Mouse (Mus musculus) MEL (cell line): ENCODE results near the gene Lrrc25.

Experiments
- CTCF ChIP-seq, 3 experiments: IDR thresholded peaks in 2 of 3; conservative IDR thresholded peaks in 1 of 3; 2 replicates each; pipeline ENCODE4 v1.5.1; 2011 to 2012; ENCODE audit warnings: low read length in 3 of 3, low read depth in 2 of 3, mild to moderate bottlenecking in 2 of 3, improper control_type of control experiment in 1 of 3, inconsistent platforms in 1 of 3, mixed read lengths in 1 of 3, moderate library complexity in 1 of 3; ENCODE audit not compliant: control insufficient read depth in 1 of 3, insufficient read depth in 1 of 3, poor library complexity in 1 of 3, severe bottlenecking in 1 of 3
- EP300 ChIP-seq, 2 experiments: IDR thresholded peaks; 2 replicates each; pipeline ENCODE4 v1.6.1; 2011; ENCODE audit warnings: improper control_type of control experiment in 2 of 2, low read length in 2 of 2, low read depth in 1 of 2, mild to moderate bottlenecking in 1 of 2
- MAX ChIP-seq: IDR thresholded peaks from 2 replicates; pipeline ENCODE4 v1.6.1; 2011; ENCODE audit warnings: low read length, improper control_type of control experiment
- MEF2A ChIP-seq: IDR thresholded peaks from 2 replicates; pipeline ENCODE4 v1.6.1; 2014; ENCODE audit warnings: low read depth, mild to moderate bottlenecking, inconsistent platforms, low read length, improper control_type of control experiment; ENCODE audit not compliant: poor library complexity, insufficient replicate concordance, severe bottlenecking; ENCODE audit errors: extremely low read depth
- POLR2AphosphoS2 ChIP-seq: IDR thresholded peaks from 2 replicates; pipeline ENCODE4 v1.6.1; 2011; ENCODE audit warnings: low read length, improper control_type of control experiment
- ZNF384 ChIP-seq: IDR thresholded peaks from 2 replicates; pipeline ENCODE4 v1.6.1; 2012; ENCODE audit warnings: low read depth, mild to moderate bottlenecking, inconsistent platforms, low read length, improper control_type of control experiment

DNA sequence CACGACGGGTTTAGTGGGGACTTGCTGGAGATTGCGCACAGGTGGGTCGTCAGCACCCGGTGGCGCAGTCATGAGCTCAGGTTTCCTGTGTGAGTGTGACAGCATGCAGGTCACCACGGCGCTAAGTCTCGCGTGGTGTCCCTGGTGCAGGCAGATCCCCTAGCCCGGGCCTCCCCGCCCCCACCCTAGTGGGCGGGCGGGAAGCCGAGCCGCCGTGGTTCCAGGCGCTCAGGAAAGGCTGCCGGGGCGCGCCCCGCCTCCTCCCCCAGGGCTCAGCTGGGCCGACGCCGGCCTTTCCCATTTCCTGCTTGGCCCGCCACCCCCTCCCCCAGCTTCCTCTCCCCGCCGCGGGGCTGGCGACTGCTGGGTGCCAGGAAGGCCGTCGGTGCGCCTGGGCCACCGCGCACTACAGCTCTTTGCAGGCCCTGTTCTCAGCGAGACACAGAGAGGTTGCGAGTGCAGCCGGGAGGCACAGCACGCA is 6.5 kb upstream of the Lrrc25 start:
- no peak for TF ChIP-seq POLR2AphosphoS2
- no peak for TF ChIP-seq EP300 (IDR thresholded peaks at IDR 0.05; ENCODE audit: low read depth in 1 of 2, low read length in 2 of 2)
- TF ChIP-seq CTCF (IDR thresholded peaks at IDR 0.05 in 2 of 3, conservative IDR thresholded peaks at IDR 0.05 in 1 of 3; ENCODE audit: control insufficient read depth in 1 of 3, insufficient read depth in 1 of 3, low read depth in 2 of 3, low read length in 3 of 3, poor library complexity in 1 of 3, severe bottlenecking in 1 of 3): no peak
- TF ChIP-seq MAX: no peak
- no peak for TF ChIP-seq MEF2A
- TF ChIP-seq ZNF384: no peak
